Mouse (Mus musculus) midbrain, embryonic 11.5 days (tissue): ENCODE data around the gene Klk13. TPM values are rescaled to one million over a fixed set of nuclear protein-coding genes. Genes with fewer than 3 reads are reported as not detected.
A peak's percentile ranks its signal among the peaks of the same experiment; 100 is the strongest.
"Not testable (repeated sequence)": the region's sequence is repeated elsewhere in the genome, so short reads cannot be mapped to it uniquely, and the experiment has no call there.

ENCODE experiments used
- ATAC-seq: fragments of 200-750 bp; cut with Nextera tagmentation; 2 replicates; pipeline ENCODE4 v1.8.0; 2017; ENCODE audit warnings: moderate TSS enrichment, moderate library complexity; ENCODE audit not compliant: low FRiP score
- DNase-seq: peaks from one replicate; pipeline ENCODE4 v3.0.0; 2015; ENCODE audit warnings: low spot score; ENCODE audit errors: missing footprints
- H3K27ac ChIP-seq: fragments of 300-500 bp; sonication (generic); 2 replicates; pipeline ENCODE4 v1.5.1; 2014; ENCODE audit warnings: low read depth, low read length
- H3K27me3 ChIP-seq: fragments of 300-500 bp; sonication (generic); 2 replicates; pipeline ENCODE4 v1.6.1; 2014; ENCODE audit warnings: mild to moderate bottlenecking, low read length, moderate library complexity, mixed read lengths; ENCODE audit not compliant: control insufficient read depth, insufficient read depth
- H3K36me3 ChIP-seq: fragments of 300-500 bp; sonication (generic); 2 replicates; pipeline ENCODE4 v1.6.1; 2014; ENCODE audit warnings: mild to moderate bottlenecking, low read length, moderate library complexity, mixed read lengths; ENCODE audit not compliant: control insufficient read depth, insufficient read depth
- H3K4me1 ChIP-seq: fragments of 300-500 bp; sonication (generic); 2 replicates; pipeline ENCODE4 v1.6.1; 2014; ENCODE audit warnings: low read length; ENCODE audit not compliant: control insufficient read depth, insufficient read depth
- H3K4me2 ChIP-seq: fragments of 300-500 bp; sonication (generic); 2 replicates; pipeline ENCODE4 v1.6.1; 2014; ENCODE audit warnings: mild to moderate bottlenecking, moderate library complexity
- H3K4me3 ChIP-seq: fragments of 300-500 bp; sonication (generic); 2 replicates; pipeline ENCODE4 v1.5.1; 2014; ENCODE audit warnings: low read depth, low read length
- H3K9ac ChIP-seq: fragments of 300-500 bp; sonication (generic); 2 replicates; pipeline ENCODE4 v1.6.1; 2014; ENCODE audit warnings: low read length
- H3K9me3 ChIP-seq: fragments of 300-500 bp; sonication (generic); 2 replicates; pipeline ENCODE4 v1.6.1; 2016; ENCODE audit warnings: low read length; ENCODE audit not compliant: control insufficient read depth
- WGBS: fragments of 180-500 bp; shearing (Covaris S2); extraction: QIAGEN DNeasy Blood & Tissue Kit; methylation state at CpG from one replicate; pipeline ENCODE4 v1.1.7; 2014; 5-methylcytosine and 5-hydroxymethylcytosine counted together
- polyA plus RNA-seq: library from polyadenylated mRNA; unstranded; fragments of >200 nt; fragmentation: Nextera tagmentation; extraction: Ambion mirVana; gene quantifications from 2 replicates; pipeline ENCODE4 v1.2.1, GENCODE M21; 2014

The Klk13 gene
- 0.29 TPM in 1 of 2 replicates, not detected in the other for polyA plus RNA-seq

GRCm38 (mm10) chr7:43712267-43712666 lies at the start of gene Klk13:
Gene Klk13, plus strand, starts transcription at chr7:43712567.
- no peaks in the 10 kb centered on the region for H3K9me3 ChIP-seq
- H3K9ac ChIP-seq, result no peak within 1 kb of the TSS
- WGBS, result 57% methylated on average over 4 of the region's 4 CpGs
- H3K36me3 ChIP-seq, result no peaks in the 10 kb centered on the region
- no peak for DNase-seq
- no peaks in the 10 kb centered on the region for H3K27me3 ChIP-seq
- H3K4me2 ChIP-seq, result peak within 1 kb of the TSS; percentile 14; the same call in 1 of the 2 replicates
- H3K4me1 ChIP-seq, result peaks cover 3% of the 10 kb centered on the region; the same call in 1 of the 2 replicates
- H3K27ac ChIP-seq, result no peak within 1 kb of the TSS
- H3K4me3 ChIP-seq, result no peak within 1 kb of the TSS
- ATAC-seq, result no peak

- H3K36me3 ChIP-seq, result no peaks in the 10 kb centered on the region
- ATAC-seq (no peak), DNase-seq (no peak)
- no peaks in the 10 kb centered on the region for H3K4me1 ChIP-seq
- H3K9ac ChIP-seq, result no peak overlapping the region
- H3K27ac ChIP-seq, result no peak overlapping the region
- 95% methylated on average over 1 of the region's 1 CpGs for WGBS
- H3K27me3 ChIP-seq, result no peaks in the 10 kb centered on the region
- H3K4me2 ChIP-seq, result no peak overlapping the region
- H3K4me3 ChIP-seq, result no peak overlapping the region
- no peaks in the 10 kb centered on the region for H3K9me3 ChIP-seq
These were observed 49.6 kb upstream of the Klk13 start for GRCm38 (mm10) chr7:43662804-43663203.

- not testable (repeated sequence) for H3K4me2 ChIP-seq, ATAC-seq, H3K9ac ChIP-seq, H3K4me1 ChIP-seq, H3K36me3 ChIP-seq, H3K27ac ChIP-seq, DNase-seq, H3K27me3 ChIP-seq, H3K4me3 ChIP-seq, H3K9me3 ChIP-seq
- 91% methylated on average over 4 of the region's 4 CpGs for WGBS
These were observed 45.1 kb upstream of the Klk13 start for GRCm38 (mm10) chr7:43667221-43667620.

GRCm38 (mm10) chr7:43668582-43668981 lies 43.8 kb upstream of the Klk13 start:
- ATAC-seq, result no peak

GRCm38 (mm10) chr7:43671064-43671808 lies 41.1 kb upstream of the Klk13 start:
- H3K4me2 ChIP-seq, result peak overlapping the region; percentile 74
- peak overlapping the region; percentile 80 for H3K9ac ChIP-seq
- H3K36me3 ChIP-seq, result peaks cover 11% of the 10 kb centered on the region
- H3K27me3 ChIP-seq, result no peaks in the 10 kb centered on the region
- H3K4me3 ChIP-seq, result peak overlapping the region; percentile 67
- H3K9me3 ChIP-seq, result no peaks in the 10 kb centered on the region
- H3K4me1 ChIP-seq, result peaks cover 6% of the 10 kb centered on the region; the same call in 1 of the 2 replicates
- H3K27ac ChIP-seq, result no peak overlapping the region
- 67% methylated on average over 11 of the region's 11 CpGs for WGBS
- no peak for DNase-seq
- ATAC-seq, result peak; percentile 45

More at GRCm38 (mm10) chr7:43668582-43668981, 43.8 kb upstream of the Klk13 start:
- Histone ChIP-seq H3K4me1 (peaks cover 6% of the 10 kb centered on the region; the same call in 1 of the 2 replicates), H3K36me3 (no peaks in the 10 kb centered on the region), H3K27me3 (no peaks in the 10 kb centered on the region), H3K9ac (no peak overlapping the region), H3K27ac (no peak overlapping the region), H3K4me2 (no peak overlapping the region), H3K4me3 (no peak overlapping the region), H3K9me3 (no peaks in the 10 kb centered on the region)
- DNase-seq, result no peak
- 16% methylated on average over 3 of the region's 3 CpGs for WGBS

GRCm38 (mm10) chr7:43671809-43672580 lies 40.4 kb upstream of the Klk13 start, which contains the start of gene Ctu1:
Gene Ctu1, plus strand, starts transcription at chr7:43672016.
- H3K36me3 ChIP-seq, result peaks cover 19% of the 10 kb centered on the region
- H3K9me3 ChIP-seq, result no peaks in the 10 kb centered on the region
- no peak within 1 kb of the TSS; the same call in 1 of the 2 replicates for H3K27ac ChIP-seq
- DNase-seq, result peak; percentile 98
- WGBS, result under 1% methylated on average over 26 of the region's 26 CpGs
- peak within 1 kb of the TSS; percentile 67 for H3K4me3 ChIP-seq
- H3K27me3 ChIP-seq, result no peaks in the 10 kb centered on the region
- peak; percentile 95 for ATAC-seq
- peak within 1 kb of the TSS; percentile 80 for H3K9ac ChIP-seq
- peak within 1 kb of the TSS; percentile 74 for H3K4me2 ChIP-seq
- H3K4me1 ChIP-seq, result peaks cover 6% of the 10 kb centered on the region; the same call in 1 of the 2 replicates

- ATAC-seq, result peak; percentile 2; the same call in 1 of the 2 replicates
- peak overlapping the region; percentile 80 for H3K9ac ChIP-seq
- WGBS, result 15% methylated on average over 10 of the region's 10 CpGs
- no peaks in the 10 kb centered on the region for H3K27me3 ChIP-seq
- H3K4me1 ChIP-seq, result peaks cover 6% of the 10 kb centered on the region; the same call in 1 of the 2 replicates
- peak; percentile 91 for DNase-seq
- H3K36me3 ChIP-seq, result peaks cover 26% of the 10 kb centered on the region
- peak overlapping the region; percentile 74 for H3K4me2 ChIP-seq
- H3K4me3 ChIP-seq, result peak overlapping the region; percentile 67
- no peak overlapping the region; the same call in 1 of the 2 replicates for H3K27ac ChIP-seq
- no peaks in the 10 kb centered on the region for H3K9me3 ChIP-seq
These were observed 39.6 kb upstream of the Klk13 start for GRCm38 (mm10) chr7:43672581-43673260.

GRCm38 (mm10) chr7:43675091-43675490 lies 37.3 kb upstream of the Klk13 start:
- DNase-seq (no peak), ATAC-seq (no peak)
- Histone ChIP-seq H3K27me3 (no peaks in the 10 kb centered on the region), H3K9me3 (no peaks in the 10 kb centered on the region), H3K4me3 (no peak overlapping the region), H3K36me3 (peaks cover 29% of the 10 kb centered on the region), H3K4me2 (no peak overlapping the region), H3K27ac (no peak overlapping the region), H3K9ac (no peak overlapping the region), H3K4me1 (peaks cover 6% of the 10 kb centered on the region; the same call in 1 of the 2 replicates)
- WGBS, result 91% methylated on average over 32 of the region's 32 CpGs
